ENCODE assay signal across 12 mouse cellular contexts in the genomic region with DNA sequence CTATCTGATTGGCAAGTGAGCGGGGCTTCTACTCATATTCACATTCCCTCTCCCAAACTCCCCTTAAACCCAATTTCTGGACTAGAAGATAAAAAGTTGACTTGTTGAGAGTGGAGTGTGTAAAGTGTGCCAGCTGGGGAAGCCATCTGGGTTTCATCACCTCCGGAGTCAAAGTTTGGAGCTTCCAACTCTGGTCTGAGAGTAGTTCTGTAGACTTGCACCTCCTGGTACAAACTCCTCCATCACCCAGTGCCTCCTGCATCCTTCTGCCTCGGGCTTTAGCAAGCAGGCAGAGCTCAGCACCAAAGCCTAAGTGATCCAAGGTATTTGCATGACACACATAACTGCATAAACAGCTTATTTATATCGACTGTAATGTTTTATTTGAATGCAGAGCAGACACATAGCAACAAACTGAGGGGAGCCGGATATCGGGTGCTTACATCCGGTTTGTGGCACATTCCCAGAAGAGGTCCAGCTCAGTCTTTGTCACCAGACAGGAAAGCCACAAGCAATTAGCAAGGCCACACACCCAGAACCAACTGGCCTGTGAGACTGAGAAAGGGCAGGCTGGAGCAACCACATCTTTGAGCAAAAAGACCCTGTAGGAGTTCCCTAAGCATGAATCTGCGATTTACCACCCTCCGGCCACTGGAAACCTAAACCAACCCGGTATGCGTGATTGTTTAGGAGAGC.
DNase-seq lines count a peak whose midpoint lies in the region; ATAC-seq and TF ChIP-seq lines count a peak whose summit lies in the region.
"Had no signal": no experiment of that assay in that cellular context is flagged by ENCODE, and none has a peak within 500 bp of the region (broad histone marks: within the 10 kb centered on the region; RNA-seq: fewer than 3 reads in every experiment).

No protein-coding gene starts in this region.

- peak; percentile 85 for DNase-seq in heart, adult 11 months
- no peak for DNase-seq in heart, postnatal 25 days (ENCODE audit: low spot score)
- DNase-seq in 3134 (ENCODE audit: extremely low read depth, insufficient read length, low spot score) (peak; percentile 29), adipocyte (ENCODE audit: low spot score) (peak; percentile 13)
- no peak for DNase-seq in gastrocnemius, postnatal 4 days (ENCODE audit: low spot score in 2 of 2)
- DNase-seq in frontal cortex, postnatal 36 days (ENCODE audit: low spot score in 2 of 2) = no peak
- DNase-seq in left cerebral cortex, adult 2 months (ENCODE audit: extremely low spot score in 1 of 2, low spot score in 2 of 2) = no peak
- DNase-seq: adrenal gland, adult 2 months; cerebellum, adult 8-10 months had no signal

- 0 out of 2 replicates have a peak, but pooled peaks cover 5% of the 10 kb centered on the region for H3K4me1 ChIP-seq in intestine, embryonic 16.5 days (ENCODE audit: control insufficient read depth, insufficient read depth, low read length)
- H3K4me1 ChIP-seq: forebrain, embryonic 15.5 days had no signal

- H3K4me3 ChIP-seq in intestine, embryonic 16.5 days (ENCODE audit: low read length) = no peak overlapping the region
- no peak overlapping the region for H3K4me3 ChIP-seq in left cerebral cortex, adult 2 months
- H3K4me3 ChIP-seq: forebrain, embryonic 15.5 days had no signal

- intact Hi-C loops in heart, postnatal 25 days (cut with DNase I) = no loop called here
- intact Hi-C loops in left cerebral cortex, adult 2 months (cut with DNase I) = no loop called here

- no peaks in the 10 kb centered on the region for H3K36me3 ChIP-seq in intestine, embryonic 16.5 days (ENCODE audit: control insufficient read depth, insufficient read depth, low read length)
- H3K36me3 ChIP-seq: forebrain, embryonic 15.5 days had no signal

- ATAC-seq in intestine, embryonic 16.5 days = peak; percentile 42; the same call in 1 of the 2 replicates
- ATAC-seq: forebrain, embryonic 15.5 days; lung, postnatal 0 days had no signal

- no peak for TF ChIP-seq CTCF in left cerebral cortex, adult 2 months (IDR thresholded peaks at IDR 0.05)

- no peak overlapping the region; the same call in 1 of the 2 replicates for H3K27ac ChIP-seq in intestine, embryonic 16.5 days (ENCODE audit: low read length)
- H3K27ac ChIP-seq in left cerebral cortex, adult 2 months = no peak overlapping the region
- H3K27ac ChIP-seq: forebrain, embryonic 15.5 days had no signal

- no peaks in the 10 kb centered on the region for H3K9me3 ChIP-seq in intestine, embryonic 16.5 days (ENCODE audit: control insufficient read depth, low read length)
- H3K9me3 ChIP-seq: forebrain, embryonic 15.5 days had no signal

- WGBS in intestine, embryonic 16.5 days = 46% methylated on average over 11 of the region's 11 CpGs

- no peak overlapping the region for H3K9ac ChIP-seq in intestine, embryonic 16.5 days (ENCODE audit: low read depth, low read length)
- H3K9ac ChIP-seq: forebrain, embryonic 15.5 days had no signal

- no peak overlapping the region for H3K4me2 ChIP-seq in intestine, embryonic 16.5 days (ENCODE audit: low read depth, low read length)
- H3K4me2 ChIP-seq: forebrain, embryonic 15.5 days had no signal

- H3K27me3 ChIP-seq in intestine, embryonic 16.5 days (replicated peaks; ENCODE audit: control insufficient read depth, insufficient read depth, low read length) = no peaks in the 10 kb centered on the region

Comparison
In these comparisons a context has a peak if more than half of its experiments do, and no peak if none do; other contexts are left out.
1. DNase-seq: peak in heart, adult 11 months (single experiment), 3134 (single experiment) and adipocyte (single experiment); none in heart, postnatal 25 days (single experiment), gastrocnemius, postnatal 4 days (0 of 2), frontal cortex, postnatal 36 days (0 of 2) and left cerebral cortex, adult 2 months (0 of 2).